Mouse (Mus musculus): Measurements from ENCODE around the gene Fam184b. TPM values are rescaled to one million over a fixed set of nuclear protein-coding genes. Genes with fewer than 3 reads are reported as not detected.

The Fam184b gene
- 0.26 TPM for polyA plus RNA-seq (2014; fragmentation: Illumina TruSeq; extraction: RNeasy Lipid Tissue Mini Kit (QIAGEN cat#74804); ENCODE audit: low replicate concordance)

GRCm38 (mm10) chr5:45638806-45639714, at the start of gene Fam184b:
Gene Fam184b, minus strand, starts transcription at chr5:45639614.

GRCm38 (mm10) chr5:45669598-45670279, 30.3 kb upstream of the Fam184b start, which contains the start of gene Ncapg:
Gene Ncapg, plus strand, starts transcription at chr5:45669919.

GRCm38 (mm10) chr5:45519960-45520808, 119.2 kb downstream of the Fam184b start, which contains the start of gene Med28:
Gene Med28, plus strand, starts transcription at chr5:45520229.

GRCm38 (mm10) chr5:45493191-45494092, 146.0 kb downstream of the Fam184b start, which contains the start of gene Lap3:
Gene Lap3, plus strand, starts transcription at chr5:45493374.

Other genes starting within 250 kb of the Fam184b start
- gene Qdpr, start 189.4 kb downstream of the Fam184b start, polyA plus RNA-seq (2014; fragmentation: Illumina TruSeq; extraction: RNeasy Lipid Tissue Mini Kit (QIAGEN cat#74804); ENCODE audit: low replicate concordance) = 93.6 TPM
- gene Clrn2, start 185.9 kb downstream of the Fam184b start, polyA plus RNA-seq (2014; fragmentation: Illumina TruSeq; extraction: RNeasy Lipid Tissue Mini Kit (QIAGEN cat#74804); ENCODE audit: low replicate concordance) = not detected
- 262 TPM for gene Lap3, start 146.2 kb downstream of the Fam184b start, polyA plus RNA-seq (2014; fragmentation: Illumina TruSeq; extraction: RNeasy Lipid Tissue Mini Kit (QIAGEN cat#74804); ENCODE audit: low replicate concordance)
- gene Med28, start 119.4 kb downstream of the Fam184b start, polyA plus RNA-seq (2014; fragmentation: Illumina TruSeq; extraction: RNeasy Lipid Tissue Mini Kit (QIAGEN cat#74804); ENCODE audit: low replicate concordance) = 47.9 TPM
- 32.2 TPM for gene Ncapg, start 30.3 kb upstream of the Fam184b start, polyA plus RNA-seq (2014; fragmentation: Illumina TruSeq; extraction: RNeasy Lipid Tissue Mini Kit (QIAGEN cat#74804); ENCODE audit: low replicate concordance)
- gene Lcorl, start 218.0 kb upstream of the Fam184b start, polyA plus RNA-seq (2014; fragmentation: Illumina TruSeq; extraction: RNeasy Lipid Tissue Mini Kit (QIAGEN cat#74804); ENCODE audit: low replicate concordance) = 97.8 TPM

Data from small intestine, adult 10 weeks (tissue).